Mouse (Mus musculus) lung, embryonic 14.5 days (tissue): ENCODE results near the gene Plcl1. TPM values are rescaled to one million over a fixed set of nuclear protein-coding genes. Genes with fewer than 3 reads are reported as not detected.

Experiments
- ATAC-seq: fragments of 200-750 bp; cut with Nextera tagmentation; 2 replicates; pipeline ENCODE4 v1.8.0; 2017; ENCODE audit warnings: mild to moderate bottlenecking, moderate TSS enrichment, moderate library complexity; ENCODE audit not compliant: insufficient read depth
- DNase-seq: peaks from one replicate; pipeline ENCODE4 v3.0.0-alpha.2; 2015
- H3K27ac ChIP-seq: fragments of 300-500 bp; sonication (generic); 2 replicates; pipeline ENCODE4 v1.5.1; 2014; ENCODE audit warnings: low read depth, mild to moderate bottlenecking, moderate library complexity
- H3K27me3 ChIP-seq: fragments of 300-500 bp; sonication (generic); 2 replicates; pipeline ENCODE4 v1.6.1; 2014; ENCODE audit warnings: low read length, control low read depth; ENCODE audit not compliant: insufficient read depth
- H3K36me3 ChIP-seq: fragments of 300-500 bp; sonication (generic); 2 replicates; pipeline ENCODE4 v1.6.1; 2014; ENCODE audit warnings: control low read depth; ENCODE audit not compliant: insufficient read depth
- H3K4me1 ChIP-seq: fragments of 300-500 bp; sonication (generic); 2 replicates; pipeline ENCODE4 v1.6.1; 2014; ENCODE audit warnings: antibody characterized with exemption, control low read depth; ENCODE audit not compliant: insufficient read depth
- H3K4me2 ChIP-seq: fragments of 300-500 bp; sonication (generic); 2 replicates; pipeline ENCODE4 v1.6.1; 2014; ENCODE audit warnings: mild to moderate bottlenecking
- H3K4me3 ChIP-seq: fragments of 300-500 bp; sonication (generic); 2 replicates; pipeline ENCODE4 v1.5.1; 2014; ENCODE audit warnings: low read depth, low read length
- H3K9ac ChIP-seq: fragments of 300-500 bp; sonication (generic); 2 replicates; pipeline ENCODE4 v1.6.1; 2014
- H3K9me3 ChIP-seq: fragments of 300-500 bp; sonication (generic); 2 replicates; pipeline ENCODE4 v1.6.1; 2016; ENCODE audit warnings: low read depth, low read length, control low read depth
- CTCF ChIP-seq: IDR thresholded peaks from 2 replicates; pipeline ENCODE4 v1.5.1; 2016; ENCODE audit warnings: antibody characterized with exemption, low read depth
- WGBS: fragments of 180-500 bp; shearing (Covaris S2); extraction: QIAGEN DNeasy Blood & Tissue Kit; methylation state at CpG from one replicate; pipeline ENCODE4 v1.1.7; 2014; 5-methylcytosine and 5-hydroxymethylcytosine counted together
- polyA plus RNA-seq: library from polyadenylated mRNA; unstranded; fragments of >200 nt; fragmentation: Nextera tagmentation; extraction: Ambion mirVana; gene quantifications from 2 replicates; pipeline ENCODE4 v1.2.1, GENCODE M21; 2014

The Plcl1 gene
- polyA plus RNA-seq, 1 experiment from 2014 or later = 1.9 TPM

DNA sequence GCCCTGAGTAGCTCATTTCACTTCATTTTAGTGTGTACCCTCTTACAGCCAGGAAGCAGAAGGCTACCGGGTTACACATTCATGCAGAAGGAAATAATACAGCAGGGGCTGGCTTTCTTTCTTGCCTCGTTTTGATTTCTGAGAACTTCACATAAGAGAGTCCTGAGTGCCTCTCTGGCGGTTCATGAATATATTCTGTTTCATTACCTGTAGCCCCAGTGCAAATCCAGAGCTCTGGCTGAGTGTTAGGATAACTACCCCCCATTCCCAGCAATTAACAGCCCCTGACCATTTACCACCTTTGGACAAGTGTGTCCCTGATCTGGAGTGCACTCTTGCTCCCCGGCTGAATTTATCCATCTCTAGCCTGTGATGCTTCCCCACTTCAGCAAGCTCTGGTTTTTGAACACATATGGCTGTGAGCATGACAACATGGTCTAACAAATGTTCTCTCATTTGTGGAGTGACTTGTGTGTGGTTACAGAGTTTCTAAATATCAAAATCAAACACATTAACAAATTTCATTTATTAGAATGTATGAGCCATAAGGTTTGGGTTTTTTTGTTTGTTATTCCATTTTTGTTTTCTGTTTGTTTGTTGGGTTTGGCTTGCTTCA, 263.0 kb downstream of the Plcl1 start:
- peak; percentile 13 for DNase-seq
- ATAC-seq = no peak
- no peaks in the 10 kb centered on the region for H3K4me1 ChIP-seq
- no peak overlapping the region for H3K4me3 ChIP-seq
- H3K4me2 ChIP-seq = no peak overlapping the region
- H3K9me3 ChIP-seq = no peaks in the 10 kb centered on the region
- TF ChIP-seq CTCF = no peak
- 39% methylated on average over 4 of the region's 4 CpGs for WGBS
- no peaks in the 10 kb centered on the region for H3K27me3 ChIP-seq
- no peak overlapping the region for H3K27ac ChIP-seq
- no peak overlapping the region for H3K9ac ChIP-seq
- H3K36me3 ChIP-seq = no peaks in the 10 kb centered on the region

DNA sequence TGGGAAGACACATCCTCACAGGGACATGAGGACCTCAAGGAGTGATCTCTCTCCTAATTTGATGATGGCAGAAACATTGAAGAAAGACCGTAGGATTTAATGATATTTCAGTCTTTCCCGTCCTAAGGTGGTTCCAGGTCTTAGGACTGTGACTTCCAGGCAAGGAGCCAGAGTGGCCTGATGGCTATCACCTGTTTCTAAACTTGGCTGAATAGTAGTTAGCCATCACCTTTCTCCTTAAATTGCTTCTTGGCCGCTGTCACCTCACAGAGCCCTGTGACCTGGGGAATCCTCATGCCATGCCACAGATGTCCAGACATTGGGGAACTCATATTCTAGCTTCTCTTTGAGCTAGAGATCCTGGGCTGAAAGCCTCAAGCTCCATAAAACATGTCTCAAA, 277.0 kb downstream of the Plcl1 start:
- Histone ChIP-seq H3K4me3 (no peak overlapping the region), H3K27ac (no peak overlapping the region), H3K9me3 (no peaks in the 10 kb centered on the region), H3K9ac (no peak overlapping the region), H3K36me3 (no peaks in the 10 kb centered on the region), H3K4me1 (no peaks in the 10 kb centered on the region), H3K4me2 (no peak overlapping the region), H3K27me3 (no peaks in the 10 kb centered on the region)
- WGBS = 96% methylated on average over 3 of the region's 3 CpGs
- no peak for ATAC-seq
- TF ChIP-seq CTCF = no peak
- no peak for DNase-seq

DNA sequence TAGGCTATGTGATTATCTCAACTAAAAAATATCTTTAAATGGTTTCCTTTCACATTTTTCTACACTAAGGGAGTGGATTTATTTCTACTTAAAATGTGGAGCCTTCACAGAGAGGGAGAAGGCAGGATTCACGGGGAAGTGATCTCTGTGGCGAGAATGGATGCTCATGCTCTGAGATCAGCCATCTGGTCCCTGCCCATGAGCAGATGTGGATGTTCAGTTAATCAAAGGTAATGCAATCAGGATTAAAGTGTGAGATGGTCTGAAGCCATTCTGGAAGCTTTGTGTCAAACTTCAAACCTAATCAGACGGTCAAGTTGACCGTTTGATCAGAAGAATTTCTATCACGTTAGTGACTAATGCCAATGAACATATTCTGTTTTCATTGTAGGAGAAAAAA, 280.5 kb downstream of the Plcl1 start:
- no peaks in the 10 kb centered on the region for H3K4me1 ChIP-seq
- DNase-seq (no peak), ATAC-seq (no peak)
- no peaks in the 10 kb centered on the region for H3K36me3 ChIP-seq
- TF ChIP-seq CTCF = no peak
- no peak overlapping the region for H3K4me3 ChIP-seq
- H3K9me3 ChIP-seq = no peaks in the 10 kb centered on the region
- H3K4me2 ChIP-seq = no peak overlapping the region
- H3K9ac ChIP-seq = no peak overlapping the region
- 73% methylated on average over 5 of the region's 5 CpGs for WGBS
- no peak overlapping the region for H3K27ac ChIP-seq
- no peaks in the 10 kb centered on the region for H3K27me3 ChIP-seq

DNA sequence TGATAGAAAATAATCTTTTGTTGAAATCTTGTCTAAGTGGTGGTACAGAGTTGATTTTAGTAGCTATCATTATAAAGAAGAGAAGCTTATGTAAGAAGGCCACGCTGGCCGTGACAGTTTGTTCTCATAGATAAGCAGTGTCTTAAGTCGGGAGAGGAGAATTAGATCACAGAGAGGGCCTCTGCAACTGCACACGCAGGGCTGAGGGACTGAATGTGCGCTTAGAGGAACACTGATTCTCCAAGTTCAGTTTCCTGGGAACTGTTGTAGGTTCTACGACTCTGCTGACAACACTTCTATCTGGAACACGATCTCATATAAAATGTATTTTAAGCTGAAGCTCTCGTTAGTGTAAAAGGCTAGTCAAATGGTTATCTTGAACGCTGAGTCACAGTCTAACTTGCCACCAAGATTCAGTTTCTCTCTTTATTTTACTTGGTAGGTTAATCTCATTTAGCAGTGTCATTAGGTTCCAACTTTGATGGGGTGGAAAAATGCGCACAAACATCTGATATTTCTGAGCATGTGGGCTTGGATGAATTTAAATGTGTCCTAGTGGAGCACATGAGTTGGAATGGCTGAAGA, 288.0 kb downstream of the Plcl1 start:
- Histone ChIP-seq H3K36me3 (no peaks in the 10 kb centered on the region), H3K9me3 (no peaks in the 10 kb centered on the region), H3K27me3 (no peaks in the 10 kb centered on the region), H3K4me2 (no peak overlapping the region), H3K27ac (no peak overlapping the region), H3K4me3 (no peak overlapping the region), H3K4me1 (no peaks in the 10 kb centered on the region), H3K9ac (no peak overlapping the region)
- TF ChIP-seq CTCF = no peak
- ATAC-seq (no peak), DNase-seq (no peak)
- 68% methylated on average over 10 of the region's 10 CpGs for WGBS

DNA sequence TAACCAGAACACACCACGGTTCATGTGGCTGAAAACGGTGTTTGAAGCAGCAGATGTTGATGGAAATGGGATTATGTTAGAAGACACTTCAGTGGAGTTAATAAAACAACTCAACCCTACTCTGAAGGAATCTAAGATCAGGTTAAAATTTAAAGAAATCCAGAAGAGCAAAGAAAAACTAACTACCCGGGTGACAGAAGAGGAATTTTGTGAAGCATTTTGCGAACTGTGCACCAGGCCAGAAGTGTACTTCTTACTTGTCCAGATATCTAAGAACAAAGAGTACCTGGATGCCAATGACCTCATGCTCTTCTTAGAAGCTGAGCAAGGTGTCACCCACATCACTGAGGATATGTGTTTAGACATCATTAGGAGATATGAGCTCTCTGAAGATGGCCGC, 290.5 kb downstream of the Plcl1 start:
- no peak overlapping the region for H3K27ac ChIP-seq
- no peak overlapping the region for H3K4me2 ChIP-seq
- no peaks in the 10 kb centered on the region for H3K9me3 ChIP-seq
- H3K4me3 ChIP-seq = no peak overlapping the region
- no peak for DNase-seq
- no peak for TF ChIP-seq CTCF
- H3K27me3 ChIP-seq = no peaks in the 10 kb centered on the region
- no peak overlapping the region for H3K9ac ChIP-seq
- H3K4me1 ChIP-seq = no peaks in the 10 kb centered on the region
- ATAC-seq = no peak
- no peaks in the 10 kb centered on the region for H3K36me3 ChIP-seq
- WGBS = 86% methylated on average over 5 of the region's 5 CpGs

DNA sequence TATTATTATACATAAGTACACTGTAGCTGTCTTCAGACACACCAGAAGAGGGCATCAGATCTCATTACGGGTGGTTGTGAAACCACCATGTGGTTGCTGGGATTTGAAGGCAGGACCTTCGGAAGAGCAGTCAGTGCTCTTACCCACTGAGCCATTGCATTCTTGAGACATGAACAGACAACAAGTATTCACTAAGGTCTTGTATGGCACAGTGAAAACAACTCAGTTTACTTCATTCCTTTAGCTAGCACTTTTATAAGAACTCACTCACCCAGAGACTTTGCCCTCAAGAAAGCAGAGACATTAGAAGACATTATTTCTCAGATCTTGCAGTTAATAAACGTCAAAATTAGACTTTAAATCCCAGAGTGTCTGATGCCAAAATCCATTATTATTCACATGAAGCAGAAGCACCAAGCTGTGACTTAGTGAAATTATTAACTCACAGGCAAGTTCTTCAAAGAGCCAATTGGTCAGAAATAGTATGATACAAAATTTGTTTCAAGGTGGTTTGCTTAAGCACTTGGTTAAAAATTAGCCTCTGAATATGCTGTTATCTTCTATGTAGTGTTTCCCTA, 293.8 kb downstream of the Plcl1 start:
- WGBS = 73% methylated on average over 3 of the region's 3 CpGs
- H3K4me1 ChIP-seq = no peaks in the 10 kb centered on the region
- no peaks in the 10 kb centered on the region for H3K9me3 ChIP-seq
- no peak for DNase-seq
- no peak overlapping the region for H3K4me3 ChIP-seq
- H3K36me3 ChIP-seq = no peaks in the 10 kb centered on the region
- no peak overlapping the region for H3K9ac ChIP-seq
- H3K4me2 ChIP-seq = no peak overlapping the region
- no peak for ATAC-seq
- H3K27ac ChIP-seq = no peak overlapping the region
- H3K27me3 ChIP-seq = no peaks in the 10 kb centered on the region
- no peak for TF ChIP-seq CTCF

DNA sequence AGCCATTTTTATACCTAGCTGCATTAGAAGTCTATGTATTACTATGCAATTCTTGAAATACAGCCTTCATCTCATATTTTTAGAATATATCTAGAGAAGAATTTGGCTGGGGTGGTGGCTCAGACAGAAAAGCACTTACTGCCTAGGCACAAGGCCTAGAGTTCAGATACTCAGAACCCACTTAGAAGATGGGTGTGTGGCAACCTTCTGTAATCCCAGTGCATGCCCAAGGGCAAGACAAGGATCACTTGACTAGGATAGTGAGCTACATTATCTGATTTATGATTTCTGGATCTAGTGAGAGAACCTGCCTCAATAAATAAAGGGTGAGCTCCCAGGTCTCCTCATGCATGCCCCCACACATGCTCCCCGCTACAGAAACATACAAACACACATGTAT, 294.3 kb downstream of the Plcl1 start:
- Histone ChIP-seq H3K4me3 (no peak overlapping the region), H3K27ac (no peak overlapping the region), H3K9me3 (no peaks in the 10 kb centered on the region), H3K27me3 (no peaks in the 10 kb centered on the region), H3K36me3 (no peaks in the 10 kb centered on the region), H3K4me1 (no peaks in the 10 kb centered on the region), H3K4me2 (no peak overlapping the region), H3K9ac (no peak overlapping the region)
- ATAC-seq (no peak), DNase-seq (no peak)
- WGBS = 91% methylated on average over 1 of the region's 1 CpGs
- no peak for TF ChIP-seq CTCF
